Mouse (Mus musculus) ES-E14 (cell line): ENCODE measurements around the gene D10Wsu102e.

ENCODE experiments used
- HCFC1 ChIP-seq: IDR thresholded peaks from 2 replicates; pipeline ENCODE4 v1.6.1; 2012; ENCODE audit warnings: low read length, inconsistent platforms, borderline replicate concordance; ENCODE audit not compliant: insufficient read depth
- ZC3H11A ChIP-seq: IDR thresholded peaks from 2 replicates; pipeline ENCODE4 v1.6.1; 2012; ENCODE audit warnings: low read depth, mild to moderate bottlenecking, inconsistent platforms, low read length, borderline replicate concordance

DNA sequence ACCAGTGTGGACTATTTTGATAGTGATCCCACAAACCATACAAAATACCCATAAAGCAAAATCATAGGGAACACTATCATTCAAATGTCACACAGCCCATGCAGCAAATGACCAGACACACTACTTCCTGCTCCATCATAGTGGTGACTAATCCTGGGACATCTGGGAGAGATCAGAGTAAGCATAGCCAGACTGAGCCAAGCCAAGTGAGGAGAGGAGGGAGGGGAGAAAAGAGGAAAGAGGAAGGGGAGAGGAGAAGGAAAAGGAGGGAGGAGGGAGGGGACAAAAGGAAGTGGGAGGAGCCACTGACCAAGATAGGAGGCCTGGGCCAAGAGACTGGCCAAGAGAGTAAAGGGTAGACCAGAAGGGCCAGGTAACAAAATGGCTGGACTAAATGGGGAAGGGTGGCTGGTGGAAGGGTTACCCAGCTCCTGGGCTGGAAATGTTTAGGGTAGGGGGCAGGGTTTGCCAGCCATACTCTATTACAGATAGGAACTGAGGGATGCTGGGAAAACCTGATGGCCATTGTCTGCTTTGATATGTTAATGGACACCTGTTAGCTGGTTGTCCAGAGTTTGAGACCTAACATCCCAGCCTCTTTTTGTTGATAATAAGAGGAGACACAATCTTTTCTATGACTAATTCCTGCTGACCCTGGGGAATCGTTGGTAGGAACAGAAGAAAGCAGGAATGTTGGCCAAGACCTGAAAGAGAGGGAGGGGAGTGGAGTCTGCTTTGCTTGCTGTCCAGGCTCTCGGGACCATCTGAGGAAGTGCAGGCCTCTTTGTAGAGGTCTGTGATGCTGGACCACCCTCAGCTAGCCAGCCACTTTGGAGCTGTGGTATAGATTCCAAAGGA lies 16.0 kb upstream of the D10Wsu102e start:
- TF ChIP-seq HCFC1 (no peak), ZC3H11A (no peak)
